Mouse (Mus musculus) spleen, adult 2 months (tissue): ENCODE results near the gene Lekr1. TPM values are rescaled to one million over a fixed set of nuclear protein-coding genes. Genes with fewer than 3 reads are reported as not detected.

Experiments used
- DNase-seq, 2 experiments: peaks; one replicate each; pipeline versions ENCODE4 v3.0.0 to v3.0.0-alpha.2; 2012 to 2021; ENCODE audit warnings: low spot score in 2 of 2, low read depth in 1 of 2
- H3K27ac ChIP-seq: fragments of 200-500 bp; 2 replicates; pipeline ENCODE4 v1.5.1; 2012; ENCODE audit warnings: low read length, inconsistent platforms; ENCODE audit not compliant: insufficient read depth
- H3K27me3 ChIP-seq: fragments of 200-500 bp; 2 replicates; pipeline ENCODE4 v1.6.1; 2012; ENCODE audit warnings: mild to moderate bottlenecking, moderate library complexity, low read length, inconsistent platforms; ENCODE audit not compliant: control insufficient read depth, insufficient read depth
- H3K36me3 ChIP-seq: fragments of 200-500 bp; 2 replicates; pipeline ENCODE4 v1.6.1; 2012; ENCODE audit warnings: mild to moderate bottlenecking, low read length, inconsistent platforms; ENCODE audit not compliant: control insufficient read depth, insufficient read depth
- H3K4me1 ChIP-seq: fragments of 200-500 bp; 2 replicates; pipeline ENCODE4 v1.6.1; 2011; ENCODE audit warnings: inconsistent platforms; ENCODE audit not compliant: control insufficient read depth, insufficient read depth, insufficient read length
- H3K4me3 ChIP-seq: fragments of 200-500 bp; 2 replicates; pipeline ENCODE4 v1.5.1; 2011; ENCODE audit warnings: mild to moderate bottlenecking, inconsistent platforms; ENCODE audit not compliant: insufficient read depth, insufficient read length; ENCODE audit errors: extremely low read depth
- CTCF ChIP-seq: fragments of 200-500 bp; IDR thresholded peaks from 2 replicates; pipeline ENCODE4 v1.5.1; 2011; ENCODE audit warnings: mild to moderate bottlenecking, inconsistent platforms; ENCODE audit not compliant: insufficient read depth, insufficient read length, insufficient replicate concordance; ENCODE audit errors: extremely low read depth
- POLR2A ChIP-seq: fragments of 200-500 bp; IDR thresholded peaks from 2 replicates; pipeline ENCODE4 v1.6.1; 2011; ENCODE audit warnings: low read depth, low read length, inconsistent platforms
- WGBS: fragments of 180-500 bp; shearing (Covaris S2); methylation state at CpG from one replicate; pipeline ENCODE4 v1.1.7; 2018; 5-methylcytosine and 5-hydroxymethylcytosine counted together
- polyA plus RNA-seq: library from polyadenylated mRNA; depleted of rRNA; stranded (reverse); fragments of >200 nt; gene quantifications from 2 replicates; pipeline ENCODE4 v1.2.3, GENCODE M21; 2012

Gene Lekr1
- polyA plus RNA-seq, 1 experiment, result 0.20 TPM

- TF ChIP-seq CTCF, result no peak
- TF ChIP-seq POLR2A, result no peak
- no peaks in the 10 kb centered on the region for H3K27me3 ChIP-seq
- no peak overlapping the region for H3K27ac ChIP-seq
- DNase-seq, result no peak
- H3K4me3 ChIP-seq, result no peak overlapping the region
- 81% methylated on average over 5 of the region's 5 CpGs for WGBS
- H3K36me3 ChIP-seq, result no peaks in the 10 kb centered on the region
- H3K4me1 ChIP-seq, result no peaks in the 10 kb centered on the region
These were observed 176.6 kb downstream of the Lekr1 start for GRCm38 (mm10) chr3:65842515-65843184.

GRCm38 (mm10) chr3:65843185-65843552, 177.1 kb downstream of the Lekr1 start:
- no peaks in the 10 kb centered on the region for H3K4me1 ChIP-seq
- TF ChIP-seq CTCF, result no peak
- no peak for TF ChIP-seq POLR2A
- H3K4me3 ChIP-seq, result no peak overlapping the region
- DNase-seq, result no peak
- H3K27me3 ChIP-seq, result no peaks in the 10 kb centered on the region
- no peaks in the 10 kb centered on the region for H3K36me3 ChIP-seq
- no peak overlapping the region for H3K27ac ChIP-seq
- WGBS, result 62% methylated on average over 4 of the region's 4 CpGs

GRCm38 (mm10) chr3:65844302-65844701, 178.3 kb downstream of the Lekr1 start:
- no peak for TF ChIP-seq POLR2A
- no peak for TF ChIP-seq CTCF

GRCm38 (mm10) chr3:65844851-65845552, 179.0 kb downstream of the Lekr1 start:
- Histone ChIP-seq H3K27me3 (no peaks in the 10 kb centered on the region), H3K36me3 (no peaks in the 10 kb centered on the region), H3K4me3 (no peak overlapping the region), H3K4me1 (no peaks in the 10 kb centered on the region), H3K27ac (no peak overlapping the region)
- TF ChIP-seq CTCF (no peak), POLR2A (no peak)
- 72% methylated on average over 8 of the region's 8 CpGs for WGBS
- no peak for DNase-seq

More at GRCm38 (mm10) chr3:65844302-65844701, 178.3 kb downstream of the Lekr1 start:
- Histone ChIP-seq H3K4me3 (no peak overlapping the region), H3K36me3 (no peaks in the 10 kb centered on the region), H3K27ac (no peak overlapping the region), H3K4me1 (no peaks in the 10 kb centered on the region), H3K27me3 (no peaks in the 10 kb centered on the region)
- DNase-seq, result no peak
- WGBS, result 84% methylated on average over 10 of the region's 10 CpGs

GRCm38 (mm10) chr3:65847158-65847787, 181.2 kb downstream of the Lekr1 start:
- no peaks in the 10 kb centered on the region for H3K4me1 ChIP-seq
- TF ChIP-seq CTCF (no peak), POLR2A (no peak)
- 82% methylated on average over 4 of the region's 4 CpGs for WGBS
- no peaks in the 10 kb centered on the region for H3K27me3 ChIP-seq
- DNase-seq, result no peak
- no peaks in the 10 kb centered on the region for H3K36me3 ChIP-seq
- H3K27ac ChIP-seq, result no peak overlapping the region
- no peak overlapping the region for H3K4me3 ChIP-seq

- no peaks in the 10 kb centered on the region for H3K27me3 ChIP-seq
- 84% methylated on average over 5 of the region's 5 CpGs for WGBS
- H3K4me3 ChIP-seq, result no peak overlapping the region
- no peak for DNase-seq
- no peaks in the 10 kb centered on the region for H3K4me1 ChIP-seq
- H3K36me3 ChIP-seq, result no peaks in the 10 kb centered on the region
- TF ChIP-seq CTCF, result no peak
- H3K27ac ChIP-seq, result no peak overlapping the region
These were observed 187.7 kb downstream of the Lekr1 start for GRCm38 (mm10) chr3:65853746-65854145.

- Histone ChIP-seq H3K27ac (no peak overlapping the region), H3K4me1 (no peaks in the 10 kb centered on the region), H3K27me3 (no peaks in the 10 kb centered on the region), H3K36me3 (no peaks in the 10 kb centered on the region), H3K4me3 (no peak overlapping the region)
- DNase-seq, result no peak
- WGBS, result 90% methylated on average over 5 of the region's 5 CpGs
- TF ChIP-seq POLR2A, result no peak
- TF ChIP-seq CTCF, result no peak
These were observed 189.5 kb downstream of the Lekr1 start for GRCm38 (mm10) chr3:65855521-65855920.
